Mouse (Mus musculus) erythroblast, embryonic 14.5 days (primary cell): ENCODE results near the gene Olfr582. TPM values are rescaled to one million over a fixed set of nuclear protein-coding genes. Genes with fewer than 3 reads are reported as not detected.

ENCODE experiments used
- H3K27me3 ChIP-seq: 2 replicates; pipeline ENCODE4 v1.6.1; 2012; ENCODE audit warnings: inconsistent platforms; ENCODE audit not compliant: control insufficient read depth
- H3K36me3 ChIP-seq: 2 replicates; pipeline ENCODE4 v1.6.1; 2012; ENCODE audit warnings: mild to moderate bottlenecking, inconsistent platforms; ENCODE audit not compliant: control insufficient read depth
- H3K4me1 ChIP-seq: 2 replicates; pipeline ENCODE4 v1.6.1; 2012; ENCODE audit warnings: inconsistent platforms; ENCODE audit not compliant: control insufficient read depth
- H3K4me3 ChIP-seq: replicated peaks from 2 replicates; pipeline ENCODE3; 2012; ENCODE audit warnings: moderate library complexity, mild to moderate bottlenecking, inconsistent platforms
- H3K9me3 ChIP-seq: 2 replicates; pipeline ENCODE4 v1.6.1; 2012; ENCODE audit warnings: low read length, inconsistent platforms, mixed read lengths; ENCODE audit not compliant: control insufficient read depth
- GATA1 ChIP-seq: IDR thresholded peaks from 2 replicates; pipeline ENCODE4 v1.6.1; 2012; ENCODE audit warnings: low read length, inconsistent platforms, mixed read lengths
- TAL1 ChIP-seq: IDR thresholded peaks from 3 replicates; pipeline ENCODE4 v1.6.1; 2012; ENCODE audit warnings: low read length, inconsistent platforms, mixed read lengths
- polyA plus RNA-seq: library from polyadenylated mRNA; stranded (reverse); fragments of >175 nt; gene quantifications from 2 replicates; pipeline ENCODE4 v1.2.3, GENCODE M21; 2012

The Olfr582 gene
- polyA plus RNA-seq = 0.03 TPM in 1 of 2 replicates, not detected in the other

GRCm38 (mm10) chr7:103037724-103038123 lies at the start of gene Olfr582:
Gene Olfr582, plus strand, starts transcription at chr7:103038024.
- no peak within 1 kb of the TSS for H3K4me3 ChIP-seq
- no peaks in the 10 kb centered on the region for H3K4me1 ChIP-seq
- TF ChIP-seq TAL1 (no peak), GATA1 (no peak)
- no peaks in the 10 kb centered on the region for H3K27me3 ChIP-seq
- H3K36me3 ChIP-seq = no peaks in the 10 kb centered on the region
- no peaks in the 10 kb centered on the region for H3K9me3 ChIP-seq

- H3K4me1 ChIP-seq = no peaks in the 10 kb centered on the region
- TF ChIP-seq GATA1 (no peak), TAL1 (no peak)
- H3K27me3 ChIP-seq = no peaks in the 10 kb centered on the region
Observed at GRCm38 (mm10) chr7:102989224-102989623, 48.6 kb upstream of the Olfr582 start, which contains the start of gene Olfr578. Gene Olfr578, minus strand, starts transcription at chr7:102989324.

DNA sequence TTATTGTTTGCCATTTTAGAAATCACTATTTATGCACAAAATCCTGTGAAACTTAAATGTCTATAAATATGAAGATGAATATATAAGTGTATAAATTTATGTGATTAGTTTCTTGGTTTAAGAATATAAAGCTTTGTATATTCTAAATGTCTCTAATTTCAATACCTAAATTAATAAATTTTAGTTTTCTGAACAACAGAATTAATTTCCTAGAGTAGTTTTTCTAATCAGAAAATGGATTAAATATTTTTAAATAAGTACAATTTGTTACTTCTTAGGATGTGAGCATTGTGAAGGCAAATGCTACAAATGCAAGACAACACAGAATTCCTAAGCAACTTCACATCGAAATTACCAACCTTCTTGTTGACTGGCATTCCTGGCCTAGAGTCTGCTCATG lies 13.2 kb downstream of the Olfr582 start, which contains the start of gene Olfr583:
TSS of gene Olfr583 (plus strand) at position 301 of the 400 bp plus-strand sequence.
- no peak for TF ChIP-seq TAL1
- no peak for TF ChIP-seq GATA1
- H3K9me3 ChIP-seq = no peaks in the 10 kb centered on the region
- no peaks in the 10 kb centered on the region for H3K4me1 ChIP-seq
- no peaks in the 10 kb centered on the region for H3K36me3 ChIP-seq
- no peaks in the 10 kb centered on the region for H3K27me3 ChIP-seq
- H3K4me3 ChIP-seq = no peak within 1 kb of the TSS

More at GRCm38 (mm10) chr7:102989224-102989623, 48.6 kb upstream of the Olfr582 start, which contains the start of gene Olfr578:
- H3K9me3 ChIP-seq = no peaks in the 10 kb centered on the region
- no peak within 1 kb of the TSS for H3K4me3 ChIP-seq
- H3K36me3 ChIP-seq = no peaks in the 10 kb centered on the region

DNA sequence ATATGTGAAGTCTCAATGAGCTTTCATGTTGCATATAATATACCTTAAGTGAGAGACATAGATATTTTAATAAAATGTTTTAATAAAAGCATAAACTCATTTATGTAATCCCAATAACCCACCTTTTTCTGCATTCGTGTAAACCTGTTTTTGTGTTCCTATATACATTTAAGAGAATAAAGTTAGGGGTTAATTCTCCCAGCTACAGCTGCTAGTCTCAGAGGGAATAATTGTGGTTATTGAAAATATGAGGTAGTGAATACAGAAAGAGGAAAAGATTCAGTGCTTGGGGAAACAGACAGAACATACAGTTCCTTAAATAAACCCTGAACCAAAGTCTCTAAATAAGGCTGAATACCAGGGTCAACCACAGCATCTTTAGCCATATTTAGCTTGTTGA lies 43.8 kb downstream of the Olfr582 start, which contains the start of gene Olfr584:
TSS of gene Olfr584 (plus strand) at position 301 of the 400 bp plus-strand sequence.
- peaks cover 2% of the 10 kb centered on the region; the same call in 1 of the 2 replicates for H3K9me3 ChIP-seq
- no peaks in the 10 kb centered on the region for H3K36me3 ChIP-seq
- TF ChIP-seq TAL1 = no peak
- no peak for TF ChIP-seq GATA1
- H3K4me3 ChIP-seq = no peak within 1 kb of the TSS
- H3K27me3 ChIP-seq = no peaks in the 10 kb centered on the region
- no peaks in the 10 kb centered on the region for H3K4me1 ChIP-seq

Other genes starting within 250 kb of the Olfr582 start
- gene Olfr564, start 234.5 kb upstream of the Olfr582 start, polyA plus RNA-seq = not detected in 2 replicates
- gene Olfr566, start 179.3 kb upstream of the Olfr582 start, polyA plus RNA-seq = not detected in 2 replicates
- gene Olfr568, start 160.9 kb upstream of the Olfr582 start, polyA plus RNA-seq = not detected in 2 replicates
- gene Olfr569, start 147.1 kb upstream of the Olfr582 start, polyA plus RNA-seq = not detected in 2 replicates
- gene Olfr570, start 143.4 kb upstream of the Olfr582 start, polyA plus RNA-seq = not detected in 2 replicates
- gene Olfr571, start 120.5 kb upstream of the Olfr582 start, polyA plus RNA-seq = not detected in 2 replicates
- not detected in 2 replicates for gene Olfr572, start 113.6 kb upstream of the Olfr582 start, polyA plus RNA-seq
- not detected in 2 replicates for gene Olfr573-ps1, start 95.4 kb upstream of the Olfr582 start, polyA plus RNA-seq
- gene Olfr574, start 89.6 kb upstream of the Olfr582 start, polyA plus RNA-seq = not detected in 2 replicates
- not detected in 2 replicates for gene Olfr575, start 79.2 kb upstream of the Olfr582 start, polyA plus RNA-seq
- not detected in 2 replicates for gene Olfr576, start 75.4 kb upstream of the Olfr582 start, polyA plus RNA-seq
- not detected in 2 replicates for gene Olfr577, start 62.1 kb upstream of the Olfr582 start, polyA plus RNA-seq
- not detected in 2 replicates for gene Olfr578, start 48.7 kb upstream of the Olfr582 start, polyA plus RNA-seq
- not detected in 2 replicates for gene Olfr583, start 13.3 kb downstream of the Olfr582 start, polyA plus RNA-seq
- gene Olfr584, start 43.9 kb downstream of the Olfr582 start, polyA plus RNA-seq = not detected in 2 replicates
- not detected in 2 replicates for gene Olfr585, start 59.7 kb downstream of the Olfr582 start, polyA plus RNA-seq
- 0.01 TPM in 1 of 2 replicates, not detected in the other for gene Olfr586, start 87.6 kb downstream of the Olfr582 start, polyA plus RNA-seq
- gene Olfr588-ps1, start 102.9 kb downstream of the Olfr582 start, polyA plus RNA-seq = not detected in 2 replicates
- gene Olfr589, start 118.3 kb downstream of the Olfr582 start, polyA plus RNA-seq = not detected in 2 replicates
- not detected in 2 replicates for gene Olfr591, start 140.3 kb downstream of the Olfr582 start, polyA plus RNA-seq
- not detected in 2 replicates for gene Olfr592, start 146.8 kb downstream of the Olfr582 start, polyA plus RNA-seq
- gene Olfr593, start 173.8 kb downstream of the Olfr582 start, polyA plus RNA-seq = not detected in 2 replicates
- 0.02 TPM in 1 of 2 replicates, not detected in the other for gene Olfr594, start 179.0 kb downstream of the Olfr582 start, polyA plus RNA-seq
- not detected in 2 replicates for gene Usp17ld, start 214.5 kb downstream of the Olfr582 start, polyA plus RNA-seq